Mouse (Mus musculus) adrenal gland, postnatal 25 days (tissue): Measurements from ENCODE around the gene Saysd1. TPM values are rescaled to one million over a fixed set of nuclear protein-coding genes. Genes with fewer than 3 reads are reported as not detected.
A peak's percentile ranks its signal among the peaks of the same experiment; 100 is the strongest.

ENCODE experiments used
- DNase-seq: peaks from one replicate; pipeline ENCODE4 v3.0.0; 2021; ENCODE audit warnings: mixed read lengths
- total RNA-seq: library from RNA; stranded (reverse); gene quantifications from 2 replicates; pipeline ENCODE4 v1.2.3, GENCODE M21; 2021

Saysd1 gene
- total RNA-seq, 1 experiment from 2014 or later: 8.2 TPM

DNA sequence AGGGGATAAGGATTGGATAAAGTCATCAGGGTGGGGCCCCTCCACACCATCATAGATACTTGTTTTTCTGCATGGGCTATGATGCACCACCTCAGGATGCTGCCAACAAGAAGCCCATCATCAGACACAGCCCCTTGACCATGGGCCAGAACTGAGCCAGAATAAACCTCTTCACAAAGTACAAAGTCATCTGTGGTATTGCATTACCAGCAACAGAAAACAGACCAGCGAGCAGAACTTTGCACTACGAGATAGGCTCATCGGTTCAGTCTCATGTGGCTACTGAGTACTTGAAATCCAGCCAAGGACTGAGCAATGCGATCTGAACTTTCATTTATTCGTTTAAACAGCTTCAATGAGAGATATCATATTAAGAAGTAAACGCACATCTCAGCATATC, 24.4 kb upstream of the Saysd1 start:
- DNase-seq: no peak

DNA sequence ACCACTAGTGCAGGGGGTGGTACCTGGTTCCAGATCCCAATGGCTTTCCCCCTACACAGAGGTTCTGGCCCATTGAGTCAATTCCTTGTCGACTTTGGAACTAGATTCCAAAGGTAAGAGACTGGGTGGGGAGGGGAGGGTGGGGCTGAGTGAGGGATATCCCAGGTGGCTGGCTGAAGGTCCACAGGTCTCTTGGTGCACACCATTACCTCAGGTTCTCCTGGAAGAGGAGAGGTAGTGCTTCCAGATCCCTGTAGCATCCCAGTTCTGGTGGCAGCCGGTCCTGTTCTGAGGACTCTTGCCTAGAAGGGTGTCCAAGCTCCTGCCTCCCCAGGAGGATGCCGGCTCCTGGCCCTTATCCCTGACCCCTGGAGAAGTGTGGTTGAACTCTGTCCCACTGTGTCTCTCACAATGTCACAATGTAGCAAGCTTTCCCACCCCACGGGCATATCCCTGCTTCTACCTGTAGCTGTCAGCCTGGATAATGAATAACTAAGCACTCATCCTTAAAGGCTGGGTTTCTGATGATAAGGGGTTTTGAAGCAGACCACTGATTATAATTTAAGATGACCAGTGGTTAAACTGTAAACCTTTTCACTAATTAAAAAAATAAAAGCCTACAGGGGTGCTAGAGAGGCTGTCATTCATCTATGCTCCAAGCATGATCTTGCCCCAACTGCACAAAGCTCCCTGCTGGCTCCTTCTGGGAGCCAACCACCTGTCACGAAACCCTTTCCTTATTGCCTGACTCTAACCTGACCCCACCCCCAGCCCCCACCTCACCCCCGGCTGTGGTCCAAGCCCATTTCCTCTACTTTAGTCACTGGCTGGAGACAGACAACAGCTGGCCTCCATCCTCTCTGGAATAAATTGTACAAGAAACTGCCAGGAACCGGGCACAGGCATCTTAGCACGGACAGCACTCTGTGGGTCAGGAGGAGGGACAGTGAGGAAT, 20.7 kb upstream of the Saysd1 start:
- no peak for DNase-seq

DNA sequence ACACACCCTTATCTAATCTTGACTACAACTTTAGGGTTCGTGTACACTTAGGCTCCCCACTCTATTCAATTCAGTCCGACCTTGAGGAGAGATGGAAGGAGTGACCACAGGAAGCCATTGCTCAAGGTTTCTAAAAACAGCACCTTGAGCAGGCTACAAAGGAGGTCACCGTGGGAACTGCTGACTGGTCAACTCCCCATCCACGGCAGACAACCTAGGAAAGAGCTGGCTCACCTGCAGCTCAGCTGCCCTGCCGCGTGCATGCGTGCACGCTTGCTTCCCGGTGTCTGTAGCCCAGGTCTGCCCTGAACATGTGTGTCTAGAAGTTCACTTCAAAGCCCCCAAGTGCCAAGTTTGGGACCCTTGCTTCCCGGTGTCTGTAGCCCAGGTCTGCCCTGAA, 19.3 kb upstream of the Saysd1 start:
- no peak for DNase-seq

DNA sequence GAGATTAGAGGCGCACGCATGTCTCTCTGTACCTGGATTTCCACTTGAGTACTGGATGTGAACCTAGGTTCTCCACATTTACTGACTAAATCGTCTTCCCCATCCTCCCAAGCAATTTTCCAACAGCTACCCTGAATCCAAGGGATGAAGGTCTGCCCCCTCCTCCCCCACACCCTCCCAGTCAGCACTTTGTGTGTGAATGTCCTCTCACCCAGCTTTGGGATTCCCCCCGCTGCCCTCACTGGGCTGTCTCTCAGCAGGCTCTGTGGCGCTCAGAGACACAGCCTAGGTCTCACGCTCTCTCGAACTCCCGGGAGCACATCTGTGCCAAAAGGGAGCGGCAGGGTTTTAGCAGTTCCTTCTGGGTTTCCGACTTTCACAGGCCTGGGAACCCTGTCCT, 17.4 kb upstream of the Saysd1 start:
- no peak for DNase-seq

DNA sequence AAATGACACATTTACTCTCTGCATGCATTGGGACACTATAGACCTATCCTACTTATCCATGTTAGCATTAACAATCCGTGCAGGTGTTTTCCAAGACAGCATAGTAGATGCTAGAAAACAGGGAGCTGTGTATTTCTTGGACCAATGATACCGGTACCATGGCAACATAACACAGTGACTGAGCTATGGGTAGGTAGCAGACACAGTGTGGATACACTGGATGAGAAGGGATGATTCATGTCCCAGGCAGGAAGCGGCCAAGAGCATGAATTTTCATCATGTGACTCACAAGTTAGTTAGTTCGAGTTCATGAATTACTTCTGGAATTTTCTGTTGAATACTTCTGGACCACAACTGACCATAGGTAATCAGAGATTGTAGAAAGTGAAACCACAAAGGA, 16.6 kb upstream of the Saysd1 start:
- DNase-seq: no peak

DNA sequence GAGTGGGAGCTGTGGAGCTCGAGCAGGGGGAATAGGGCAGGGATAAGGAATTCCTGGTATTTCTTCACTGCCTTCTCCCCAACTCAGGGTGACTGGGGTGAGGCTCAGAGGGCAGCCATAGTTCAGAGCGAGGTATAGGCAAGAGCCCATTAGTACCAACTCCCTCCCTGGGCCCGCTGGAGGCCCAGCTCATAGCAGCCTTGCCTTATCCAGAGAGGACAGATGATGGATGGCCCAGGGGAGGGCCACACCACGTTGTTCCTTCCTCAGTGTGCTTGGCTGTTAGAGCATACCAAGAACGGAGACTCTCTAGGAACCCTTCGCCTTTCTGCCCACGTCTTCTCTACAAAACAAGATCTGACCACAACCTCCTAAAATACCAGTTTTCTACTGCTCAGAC, 15.9 kb upstream of the Saysd1 start:
- no peak for DNase-seq

DNA sequence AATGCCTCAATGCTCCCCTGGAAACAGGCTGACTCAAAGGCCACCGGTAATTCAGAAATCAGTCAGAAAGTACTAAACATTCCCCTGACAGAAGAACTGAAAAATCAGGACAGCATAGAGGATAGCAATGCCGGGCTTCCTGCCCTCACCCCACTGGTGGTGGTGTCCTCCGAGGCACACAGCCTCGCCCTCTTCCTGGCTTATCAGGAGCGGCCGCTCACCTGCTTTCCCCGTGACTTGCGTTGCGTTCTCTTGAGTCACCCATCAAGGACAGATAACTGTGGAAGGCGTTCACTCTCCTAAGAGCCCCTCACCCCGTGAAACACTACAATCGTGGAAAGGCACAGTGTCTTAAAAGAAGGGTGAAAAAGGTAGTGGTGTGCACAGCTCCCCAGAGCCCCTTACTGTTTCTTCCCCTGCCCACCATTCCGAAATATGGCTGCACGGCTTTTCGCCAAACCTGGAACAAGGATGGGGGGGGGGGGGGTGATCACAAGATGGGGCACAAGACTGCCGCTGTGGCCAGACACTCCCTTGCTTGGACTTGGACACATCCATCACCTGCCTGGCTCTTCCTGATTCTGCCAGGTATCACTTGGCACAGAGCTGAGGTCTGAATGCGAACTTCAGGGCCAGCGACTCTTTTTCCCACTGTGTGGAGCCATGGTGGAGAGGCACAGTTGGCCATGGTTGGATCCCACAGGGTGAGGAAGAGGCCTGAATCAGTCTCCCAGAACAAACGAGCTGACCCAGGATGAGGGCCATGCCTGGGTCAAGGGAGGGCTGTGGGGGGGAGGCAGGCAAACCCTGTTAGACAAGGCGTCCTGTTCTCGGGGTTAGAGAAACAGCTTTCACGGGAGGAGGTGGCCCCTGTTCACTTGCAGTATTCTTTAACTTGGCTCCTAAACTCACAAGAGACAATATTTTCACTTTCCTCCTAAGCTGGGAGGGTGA, 11.1 kb upstream of the Saysd1 start:
- no peak for DNase-seq

DNA sequence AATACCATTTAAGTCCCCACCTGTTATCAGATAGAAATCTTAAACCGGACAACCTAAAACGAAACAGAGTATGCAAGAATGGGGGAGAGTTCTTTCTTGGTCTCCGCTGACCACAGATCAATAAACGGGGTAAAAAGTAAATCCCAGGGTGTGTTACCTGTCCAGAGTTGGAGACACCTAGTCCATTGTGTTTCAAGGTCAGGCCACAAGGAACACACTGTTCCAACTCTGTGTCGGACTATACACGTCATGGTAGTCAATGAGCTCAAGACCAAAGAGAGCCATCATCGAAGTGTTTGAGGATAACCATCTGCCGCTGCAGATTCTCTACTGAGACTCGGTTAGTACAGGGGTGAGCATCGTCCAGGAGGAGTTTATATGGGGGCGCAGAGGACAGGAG, 10.2 kb upstream of the Saysd1 start:
- DNase-seq: no peak

DNA sequence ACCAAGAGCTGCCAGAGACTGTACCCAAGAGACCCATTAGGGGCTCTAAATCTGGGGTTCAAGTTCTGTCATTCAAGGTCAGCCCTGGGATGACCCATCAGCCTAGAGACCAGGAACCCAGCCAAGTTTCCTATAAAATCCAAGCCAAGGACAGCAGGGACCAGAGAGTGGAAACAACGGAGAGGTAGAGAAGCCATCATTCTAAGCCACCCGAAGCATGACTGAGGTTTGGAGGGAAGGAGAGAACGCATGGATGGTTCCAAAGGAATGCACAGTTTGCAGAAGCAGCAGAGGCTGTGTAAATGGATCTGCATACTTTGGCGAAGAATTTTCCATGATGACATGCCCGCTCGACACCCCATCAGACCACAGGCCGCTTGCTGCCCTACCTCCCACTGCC, 9.5 kb upstream of the Saysd1 start:
- DNase-seq: no peak

DNA sequence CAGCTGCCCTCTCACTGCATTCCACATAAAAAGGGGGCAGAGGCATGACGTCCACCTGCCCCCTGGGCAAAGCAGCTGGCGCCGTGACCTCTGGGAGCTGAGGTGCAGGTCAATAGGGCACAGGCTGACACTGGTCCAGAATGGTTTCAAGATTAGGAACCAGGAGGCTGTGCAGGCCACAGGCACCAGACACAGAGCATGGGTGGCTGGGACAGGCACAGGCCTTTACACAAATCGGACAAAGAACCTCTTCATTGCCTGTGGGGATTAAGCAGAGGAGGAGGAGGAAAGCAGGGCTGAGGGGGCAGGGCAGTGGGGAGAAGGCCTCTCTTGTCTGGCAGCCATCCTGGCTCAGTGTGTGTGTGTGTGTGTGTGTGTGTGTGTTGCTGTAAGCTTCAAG, 5.8 kb upstream of the Saysd1 start:
- no peak for DNase-seq

DNA sequence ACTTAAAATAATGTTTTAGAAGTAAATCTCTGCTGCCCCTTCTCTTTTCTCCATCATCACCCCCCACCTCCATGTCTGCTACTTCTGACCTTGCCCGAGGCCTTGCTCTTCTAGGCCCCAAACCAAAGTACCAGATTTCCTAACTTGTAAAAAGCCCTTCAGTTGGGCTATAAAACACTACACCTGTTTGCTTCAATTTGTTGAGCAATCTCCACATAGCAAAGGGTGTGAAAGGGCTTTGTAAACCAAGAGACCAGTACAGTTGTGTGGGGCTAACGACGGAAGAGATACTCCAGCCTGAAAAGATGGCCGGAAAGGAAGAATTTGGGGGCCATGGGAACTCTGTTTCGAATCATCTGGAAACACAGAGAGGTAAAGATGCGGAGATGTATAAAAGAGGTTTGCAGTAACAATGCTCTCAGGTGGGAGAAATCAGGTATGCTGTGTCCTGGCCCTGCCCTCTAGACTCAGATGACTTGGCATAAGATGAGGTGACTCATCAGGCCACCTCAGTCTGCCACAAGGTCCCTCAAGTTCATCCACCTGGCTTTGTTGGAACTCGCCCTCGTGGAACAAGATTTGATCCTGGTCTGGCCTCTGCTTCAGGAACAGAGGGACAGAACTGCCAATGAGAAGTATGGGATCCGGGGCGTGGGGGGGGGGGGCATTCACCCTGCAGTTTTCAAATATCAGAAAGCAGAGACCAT, 3.2 kb downstream of the Saysd1 start:
- no peak for DNase-seq

DNA sequence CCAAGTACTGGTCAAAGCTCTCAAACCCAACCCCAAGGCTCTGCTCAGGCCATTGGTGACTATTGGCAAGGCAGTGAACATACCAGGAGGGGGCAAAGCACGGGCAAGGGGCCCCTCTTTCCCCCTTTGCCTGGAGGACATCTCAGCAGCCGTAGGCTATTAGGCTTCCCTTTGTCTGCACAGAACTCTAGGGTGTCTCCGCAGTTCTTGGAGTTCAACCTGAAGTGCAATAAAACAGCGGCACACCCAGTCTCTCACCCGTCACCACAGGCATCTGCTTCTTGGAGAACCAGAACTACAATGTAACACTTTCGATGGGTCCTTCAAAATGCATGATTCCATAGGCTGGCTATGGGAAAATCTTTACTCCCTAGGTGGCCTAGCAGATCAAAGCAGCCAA, 10.2 kb downstream of the Saysd1 start:
- no peak for DNase-seq

DNA sequence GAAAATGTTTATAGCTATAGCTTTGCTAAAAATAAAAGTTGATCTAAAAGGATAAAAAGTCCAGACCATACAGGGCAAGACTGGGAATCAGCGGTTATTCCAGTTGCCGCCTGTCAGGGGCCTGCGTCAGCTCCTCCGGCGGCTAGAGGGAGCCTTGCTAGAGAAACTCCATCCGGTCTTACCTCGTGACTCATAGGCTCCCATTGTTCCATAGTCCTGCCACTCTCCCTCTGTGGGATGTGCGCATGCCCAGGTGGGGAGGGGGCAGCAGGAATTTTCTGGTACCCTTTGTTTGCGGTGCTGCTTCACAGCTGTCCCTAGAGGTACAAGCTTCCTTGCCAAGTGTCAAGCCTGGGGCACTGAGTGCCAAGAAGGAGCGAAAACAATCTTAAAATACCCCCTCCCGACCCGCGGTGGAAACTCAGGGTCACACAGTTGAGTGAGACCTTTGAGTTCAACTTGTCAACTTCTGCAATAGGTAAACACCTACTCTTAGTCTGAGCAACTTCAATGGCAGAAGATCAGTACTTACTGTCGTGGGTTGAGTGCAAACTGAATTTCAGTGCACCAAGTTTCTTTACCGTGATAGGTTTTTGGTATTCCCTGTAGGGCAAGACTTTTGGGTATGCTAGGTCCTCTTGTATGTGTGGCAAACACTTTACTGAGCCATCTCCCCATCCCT, 10.8 kb downstream of the Saysd1 start:
- no peak for DNase-seq

DNA sequence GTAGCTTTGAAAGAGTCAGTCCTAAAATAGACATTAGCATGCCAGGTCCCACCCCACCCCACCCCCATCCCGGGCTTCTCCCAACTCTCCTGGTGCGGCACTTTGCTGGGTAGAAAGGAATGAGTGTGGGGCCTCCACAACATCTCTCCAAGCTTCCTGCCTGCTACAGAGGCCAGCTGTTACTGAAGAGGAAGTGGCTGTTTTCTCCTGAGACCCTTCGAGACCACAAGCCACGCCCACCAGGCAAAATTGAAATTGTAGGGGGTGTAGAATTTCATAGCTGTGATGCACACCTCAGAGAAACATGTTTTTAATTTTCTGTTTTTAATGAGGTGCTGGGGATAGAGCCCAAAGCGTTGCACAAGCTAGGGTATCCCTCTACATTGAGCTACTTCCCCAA, 17.5 kb downstream of the Saysd1 start:
- DNase-seq: no peak

DNA sequence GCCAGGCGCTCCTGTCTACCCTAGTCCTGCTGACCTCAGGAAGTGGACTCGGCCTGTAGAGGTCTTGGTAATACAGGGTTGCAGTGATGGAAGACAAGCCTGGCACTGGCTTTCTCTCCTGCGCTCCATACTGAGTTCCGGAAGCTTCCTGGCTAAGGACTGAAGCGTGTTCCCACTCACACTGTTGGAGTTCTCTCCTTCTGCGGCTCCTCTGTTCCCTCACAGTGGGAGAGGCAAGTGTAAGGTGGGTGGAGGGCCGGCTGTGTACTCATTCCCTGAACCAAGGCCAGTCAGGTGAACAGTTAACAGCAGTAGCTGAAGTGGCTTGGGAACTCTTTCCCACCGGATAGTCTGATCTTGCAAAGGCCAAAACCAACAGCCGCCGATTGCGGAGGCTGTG, 18.3 kb downstream of the Saysd1 start:
- no peak for DNase-seq

DNA sequence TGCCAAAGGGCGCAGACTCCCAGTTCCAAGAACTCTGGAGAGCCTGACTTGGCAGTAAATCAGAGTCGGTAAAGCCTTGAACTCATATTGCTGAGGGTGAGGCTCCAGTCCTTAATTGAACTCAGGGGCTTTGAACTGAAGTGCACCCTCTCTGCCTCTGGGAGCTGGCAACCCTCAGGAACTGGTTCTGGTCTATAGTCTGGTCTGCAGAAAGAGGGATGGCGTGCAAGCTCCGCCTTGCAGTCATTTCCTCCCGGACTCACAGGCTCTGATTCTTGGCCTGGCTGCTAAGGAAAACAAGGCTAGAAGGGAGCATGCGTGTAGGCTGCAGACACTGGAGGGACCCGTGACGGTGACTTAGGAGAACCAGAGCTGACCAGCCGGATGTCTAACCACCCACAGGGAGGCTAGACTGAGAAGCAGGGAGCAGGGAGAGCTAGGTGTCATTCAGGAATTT, 22.2 kb downstream of the Saysd1 start:
- no peak for DNase-seq

DNA sequence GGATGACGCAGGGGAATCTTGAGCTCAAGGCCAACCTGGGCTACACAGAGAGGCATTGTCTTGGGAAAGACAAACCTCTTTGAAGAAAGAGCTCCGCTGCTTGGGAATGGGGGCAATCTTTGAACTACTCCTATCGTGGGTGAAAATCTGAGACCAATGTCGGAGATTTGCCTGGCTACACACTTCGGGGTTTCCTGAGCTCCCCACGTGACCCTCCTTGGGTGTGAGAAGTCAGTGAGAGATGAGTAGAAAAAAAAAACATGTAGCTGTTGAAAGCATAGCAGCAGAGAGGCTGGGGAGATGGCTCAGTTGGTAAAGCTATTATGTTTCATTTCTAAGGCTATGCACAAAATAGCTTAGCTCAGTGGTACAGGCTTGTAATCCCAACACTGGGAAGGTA, 23.4 kb downstream of the Saysd1 start:
- no peak for DNase-seq

DNA sequence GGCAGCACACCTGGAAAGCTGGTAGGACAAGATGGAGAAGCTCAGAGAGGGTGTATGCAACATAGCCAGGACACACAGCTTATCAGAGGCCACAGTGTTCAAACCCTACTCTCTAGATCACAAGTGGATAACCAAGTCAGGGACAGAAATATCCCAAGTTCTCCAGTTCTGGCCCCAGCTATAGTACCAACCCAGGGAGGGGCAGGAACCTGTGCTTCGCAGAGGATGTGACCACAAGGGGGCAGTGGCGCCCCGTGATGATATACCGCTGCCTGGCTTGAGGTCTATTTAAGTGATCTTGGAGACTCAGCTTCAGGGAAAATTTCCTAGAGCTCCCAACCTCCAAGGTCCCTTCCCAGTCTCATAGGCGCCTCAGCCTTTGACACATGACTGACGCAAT, 24.4 kb downstream of the Saysd1 start:
- DNase-seq: peak; percentile 90

DNA sequence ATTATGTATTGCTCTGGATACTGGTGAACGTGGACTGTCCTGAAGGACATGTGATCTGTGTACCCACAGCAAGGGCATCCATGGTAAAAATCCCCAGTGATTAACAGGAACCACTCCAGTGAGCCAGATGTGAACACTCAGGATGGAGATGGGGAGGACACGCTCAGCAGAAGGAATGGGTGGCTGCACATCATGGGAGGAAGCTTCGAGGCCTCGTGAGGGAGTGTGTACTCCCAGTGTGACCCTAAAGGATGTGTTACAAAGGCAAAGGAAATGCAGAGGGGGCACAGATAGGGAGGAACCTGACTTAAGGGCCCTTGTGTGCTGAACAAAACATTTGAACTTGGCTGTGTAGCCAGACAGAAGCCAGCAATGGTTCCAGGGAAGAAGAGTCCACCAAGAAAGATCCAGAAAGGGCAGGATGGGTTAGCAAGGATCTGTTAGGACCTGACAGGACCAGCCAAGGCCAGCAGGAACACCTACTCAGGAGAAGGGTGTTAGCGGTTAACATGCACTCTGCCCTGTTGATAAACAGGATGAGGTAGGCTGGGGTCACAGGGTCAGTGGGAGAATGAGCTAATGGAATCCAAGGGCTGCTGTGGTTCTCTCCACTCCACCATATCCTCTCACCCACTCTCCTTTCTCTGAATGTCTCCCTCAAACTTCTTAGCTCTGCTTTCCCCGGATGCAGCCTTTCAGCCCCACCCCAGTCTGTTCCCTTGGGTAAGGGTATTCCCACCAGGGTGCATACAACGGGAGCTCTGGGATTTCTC, 25.0 kb downstream of the Saysd1 start:
- DNase-seq: no peak

DNA sequence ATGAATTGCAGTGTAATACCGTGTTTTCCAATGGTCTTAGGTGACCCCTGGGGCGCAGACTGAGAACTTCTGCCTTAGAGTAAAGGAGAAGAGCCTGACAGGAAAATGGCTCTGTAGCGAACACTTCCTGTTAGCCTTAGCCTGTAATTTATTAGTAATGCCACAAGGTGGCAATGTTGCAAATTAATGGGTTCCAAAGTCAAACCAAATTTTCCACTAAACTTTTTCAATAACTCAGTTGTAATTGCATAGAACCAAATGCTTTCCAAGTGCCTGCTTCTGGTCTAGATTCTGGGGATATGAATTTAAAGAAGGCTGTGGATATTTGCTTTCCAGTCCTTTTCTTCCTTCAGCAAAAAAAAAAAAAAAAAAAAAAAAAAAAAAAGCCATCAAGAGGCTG, 26.1 kb downstream of the Saysd1 start:
- DNase-seq: no peak

DNA sequence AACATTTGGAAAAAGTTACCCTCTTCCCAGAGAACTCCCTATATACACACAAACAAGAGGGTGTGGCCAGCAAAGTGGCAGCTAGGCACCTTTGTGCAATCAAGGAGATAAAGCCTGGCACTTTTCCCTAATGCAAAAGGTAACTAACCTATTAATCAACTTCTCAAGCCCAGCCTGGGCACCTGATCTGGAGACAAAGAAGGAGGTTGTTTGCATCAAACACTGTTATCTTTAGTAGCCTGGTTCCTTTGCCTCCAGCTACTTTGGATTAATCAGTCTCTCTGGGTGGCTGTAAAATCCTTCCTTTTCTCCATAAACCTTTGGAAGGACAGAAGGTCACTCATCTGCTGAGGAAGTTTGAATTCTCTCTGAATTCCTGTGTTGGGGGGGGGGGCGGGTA, 27.4 kb downstream of the Saysd1 start:
- no peak for DNase-seq
